Mouse (Mus musculus): ENCODE measurements around the gene Ptprd.

GRCm38 (mm10) chr4:75993092-75993491 is 2218.7 kb downstream of the Ptprd start:
- TF ChIP-seq POLR2A (IDR thresholded peaks at IDR 0.05; ENCODE audit: borderline replicate concordance, insufficient read depth, low read length) (no peak), CTCF (IDR thresholded peaks at IDR 0.05; ENCODE audit: borderline replicate concordance, insufficient read depth, low read depth, low read length) (no peak)
